Mouse (Mus musculus): Measurements from ENCODE around the gene Dhx38. TPM values are rescaled to one million over a fixed set of nuclear protein-coding genes. Genes with fewer than 3 reads are reported as not detected.

The Dhx38 gene
- total RNA-seq, 2 experiments from 2014 or later: 9.2 to 10.6 TPM

DNA sequence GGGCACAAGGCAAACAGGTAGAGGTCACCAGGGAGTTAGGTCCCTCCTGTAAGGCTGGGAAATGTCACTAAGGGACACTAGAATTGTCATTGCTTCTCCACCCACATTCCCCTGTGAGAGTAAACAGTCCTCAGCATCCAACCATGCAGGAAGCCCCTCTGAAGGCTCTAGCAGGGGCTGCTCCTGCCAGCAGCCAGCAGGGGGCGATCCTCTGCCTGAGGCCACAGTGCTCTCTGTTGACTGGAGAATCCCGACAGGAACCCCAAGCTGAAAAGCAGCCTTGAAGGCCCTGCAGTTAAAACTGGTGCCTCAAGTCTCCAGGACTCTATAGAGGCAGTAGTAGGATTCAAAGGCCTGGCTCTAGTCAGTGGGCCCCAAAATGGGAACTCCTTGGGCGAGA is 14.0 kb downstream of the Dhx38 start:
- no peak for DNase-seq

DNA sequence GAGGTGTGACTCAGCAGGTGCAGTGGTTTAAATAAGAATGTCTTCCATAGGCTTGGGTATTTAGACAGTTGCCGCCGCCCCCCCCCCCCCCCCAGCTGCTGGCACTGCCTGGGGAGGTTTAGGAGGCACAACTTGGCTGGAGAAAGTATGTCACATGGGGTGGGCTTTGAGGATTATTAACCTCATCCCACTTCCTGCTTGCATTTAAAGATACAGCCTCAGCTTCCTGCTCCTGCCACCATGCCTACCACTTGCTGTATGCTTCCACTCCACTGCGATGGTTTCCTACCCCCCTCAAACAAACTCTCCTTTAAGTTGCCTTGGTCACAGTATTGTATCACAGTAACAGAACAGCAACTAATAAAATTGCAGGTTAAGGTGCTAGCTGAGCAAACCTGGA is 21.6 kb downstream of the Dhx38 start:
- no peak for DNase-seq

DNA sequence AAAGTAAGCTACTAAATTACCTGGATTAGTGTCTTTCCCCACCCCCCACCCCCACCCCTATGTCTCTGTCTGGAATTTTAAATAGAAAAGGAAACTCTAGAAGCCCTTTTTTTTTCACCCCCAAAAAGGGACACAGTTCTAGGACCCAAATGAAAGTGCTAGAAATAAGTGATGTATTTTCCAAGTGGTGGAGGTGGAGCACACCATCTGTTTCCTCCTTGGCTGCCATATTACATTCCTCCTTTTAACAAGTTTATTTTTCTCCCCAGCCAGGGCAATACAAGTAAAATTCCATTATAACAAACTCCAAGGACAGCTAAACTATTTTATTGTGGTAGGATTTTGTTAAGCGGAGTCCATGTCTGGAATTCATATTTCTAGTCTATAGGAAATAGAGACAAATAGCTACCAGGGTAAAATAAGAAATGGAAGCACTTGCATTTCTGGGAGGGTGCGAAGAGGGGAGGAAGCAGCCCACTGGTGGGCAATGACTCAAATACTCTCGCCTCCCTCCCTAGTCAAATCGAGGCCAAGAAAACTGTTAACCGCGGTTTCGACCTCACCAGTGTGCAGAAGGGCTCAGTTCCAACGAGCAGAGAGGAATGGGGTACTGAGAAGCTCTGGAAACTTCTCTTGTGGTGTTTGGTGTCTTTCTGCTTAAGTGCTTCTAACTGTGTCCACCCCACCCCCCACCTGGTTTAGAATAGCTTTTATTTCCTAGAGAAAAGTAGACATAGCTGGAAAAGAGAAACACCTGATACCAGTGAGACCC is 22.7 kb downstream of the Dhx38 start:
- no peak for DNase-seq

DNA sequence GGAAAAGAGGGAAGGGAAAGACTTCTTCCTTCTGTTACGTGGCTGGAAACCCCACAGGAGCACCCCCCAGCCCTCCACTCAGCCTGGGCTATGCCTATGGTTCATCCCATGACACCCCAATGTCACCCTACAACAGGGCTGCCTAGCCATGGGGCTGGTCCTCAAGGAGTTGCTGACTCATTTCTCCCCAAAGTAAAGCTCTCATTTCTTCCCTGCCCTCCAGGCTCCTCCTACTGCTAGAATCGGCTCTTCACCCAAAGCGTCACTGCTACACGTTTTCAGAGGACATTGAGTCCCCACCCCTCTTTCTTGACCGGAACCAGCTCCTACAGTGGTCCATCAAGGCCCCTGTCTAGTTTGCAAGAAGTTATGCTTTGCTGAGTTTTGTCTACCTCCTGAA is 23.5 kb downstream of the Dhx38 start:
- no peak for DNase-seq

DNA sequence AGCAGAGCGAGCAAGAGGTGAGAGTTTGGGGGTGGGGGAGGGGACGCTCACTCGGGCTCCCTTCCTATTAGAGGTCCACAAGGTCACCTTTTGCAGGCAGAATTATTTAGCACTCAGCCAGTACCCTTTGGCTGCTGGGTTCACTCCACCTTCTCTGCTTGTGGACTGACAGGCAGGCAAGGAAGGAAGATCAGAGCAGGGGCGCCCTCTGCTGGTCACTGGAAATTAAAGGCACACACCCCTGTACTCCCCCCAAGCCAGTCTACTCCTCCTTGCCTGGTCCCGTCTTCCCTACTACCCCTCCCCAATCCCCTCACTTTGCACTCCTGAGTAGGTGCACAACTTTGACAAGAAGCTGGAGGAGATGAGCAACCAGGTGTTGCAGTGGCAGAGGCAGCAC is 29.0 kb downstream of the Dhx38 start:
- peak; percentile 38 for DNase-seq

DNA sequence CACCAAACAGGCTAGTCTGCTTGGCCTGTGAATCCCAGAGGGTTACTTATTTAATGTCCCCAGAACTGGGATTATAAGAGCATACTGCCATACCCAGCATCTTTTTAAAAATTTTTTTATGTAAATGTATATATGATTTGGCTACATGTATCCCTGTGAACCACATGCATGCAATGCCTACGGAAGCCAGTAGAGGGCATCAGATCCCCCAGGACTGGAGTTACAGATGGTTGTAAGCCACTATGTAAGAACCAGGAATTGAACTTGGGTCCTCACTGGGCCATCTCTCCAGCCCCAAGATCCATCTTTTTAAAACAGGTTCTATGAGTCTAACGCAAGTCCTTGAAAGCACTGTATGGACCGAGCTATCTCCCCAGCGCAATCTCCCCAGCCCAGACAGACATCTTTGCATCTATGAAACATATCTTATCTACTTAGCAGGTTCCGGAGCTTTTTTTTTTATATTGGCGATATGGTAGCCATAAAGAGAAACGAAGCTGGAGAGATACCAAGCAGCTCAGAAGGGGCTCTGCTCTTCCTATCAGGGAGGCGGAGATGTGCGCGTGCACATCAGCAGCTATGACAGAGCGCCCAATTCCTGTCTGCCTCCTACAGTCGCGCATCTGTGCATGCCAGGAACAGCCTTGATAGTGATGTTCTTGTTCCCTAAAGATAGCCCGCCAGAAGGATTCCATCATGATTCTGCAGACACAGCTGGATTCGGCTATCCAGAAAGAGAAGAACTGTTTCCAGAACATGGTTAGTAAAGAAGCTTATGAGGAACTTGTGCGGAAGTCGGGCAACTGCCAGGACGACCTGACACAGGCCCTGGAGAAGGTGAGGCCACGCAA is 30.3 kb downstream of the Dhx38 start:
- DNase-seq: no peak

DNA sequence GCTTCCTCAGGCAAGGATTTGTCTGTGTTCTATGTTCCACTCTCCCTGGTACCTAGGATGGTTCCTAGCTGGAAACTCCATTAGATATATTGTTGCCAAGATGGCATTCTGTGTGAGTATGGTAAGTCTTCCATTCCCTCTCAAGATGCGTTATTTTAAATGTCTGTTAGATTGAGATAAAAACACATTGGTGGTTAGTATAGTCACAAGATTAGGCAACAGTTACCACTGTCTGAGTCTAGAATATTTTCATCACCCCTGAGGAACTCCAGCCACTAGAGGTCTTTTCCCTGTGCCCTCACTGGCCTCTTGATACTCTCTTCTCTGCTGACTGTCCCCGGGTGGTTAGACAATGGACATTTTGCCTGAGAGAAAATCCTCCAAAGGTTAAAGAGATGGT is 41.7 kb downstream of the Dhx38 start:
- DNase-seq: no peak

DNA sequence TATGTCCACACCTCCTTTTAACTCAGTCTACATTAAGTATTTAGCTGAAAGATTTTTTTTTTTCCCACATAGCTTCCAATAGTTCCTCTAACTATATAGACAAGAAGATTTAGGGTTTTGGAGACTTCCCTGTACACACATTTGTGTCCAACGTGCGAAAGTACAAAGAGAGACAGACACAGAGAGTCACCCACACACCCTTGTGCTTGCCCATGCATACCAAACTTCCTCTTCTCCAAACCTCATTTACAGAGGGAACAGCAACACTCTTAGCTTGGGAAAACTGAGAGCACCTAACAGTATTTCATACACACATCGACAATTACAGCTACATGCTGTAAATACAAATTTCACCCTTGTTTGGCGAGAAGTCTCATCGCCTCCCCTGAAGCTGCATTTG is 60.1 kb downstream of the Dhx38 start:
- DNase-seq: no peak

DNA sequence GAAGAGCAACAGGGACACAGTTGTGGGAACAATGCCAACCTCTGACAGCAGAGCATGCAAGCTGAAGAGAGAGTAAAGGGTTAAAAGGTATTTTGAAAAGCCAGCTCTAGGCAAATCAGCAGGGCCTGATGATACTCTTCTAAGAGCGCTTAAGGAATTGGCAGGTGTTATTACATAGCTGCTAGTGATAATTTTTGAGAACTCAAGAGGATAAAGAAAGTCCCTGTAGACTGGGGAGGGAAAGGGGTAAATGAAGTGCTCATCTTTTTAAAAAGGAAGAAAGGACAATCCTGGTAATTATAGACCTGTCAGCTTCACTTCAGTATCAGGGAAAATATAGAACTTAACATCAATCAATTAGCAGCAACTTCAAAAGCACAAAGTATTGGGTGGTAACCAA is 62.1 kb downstream of the Dhx38 start:
- no peak for DNase-seq

DNA sequence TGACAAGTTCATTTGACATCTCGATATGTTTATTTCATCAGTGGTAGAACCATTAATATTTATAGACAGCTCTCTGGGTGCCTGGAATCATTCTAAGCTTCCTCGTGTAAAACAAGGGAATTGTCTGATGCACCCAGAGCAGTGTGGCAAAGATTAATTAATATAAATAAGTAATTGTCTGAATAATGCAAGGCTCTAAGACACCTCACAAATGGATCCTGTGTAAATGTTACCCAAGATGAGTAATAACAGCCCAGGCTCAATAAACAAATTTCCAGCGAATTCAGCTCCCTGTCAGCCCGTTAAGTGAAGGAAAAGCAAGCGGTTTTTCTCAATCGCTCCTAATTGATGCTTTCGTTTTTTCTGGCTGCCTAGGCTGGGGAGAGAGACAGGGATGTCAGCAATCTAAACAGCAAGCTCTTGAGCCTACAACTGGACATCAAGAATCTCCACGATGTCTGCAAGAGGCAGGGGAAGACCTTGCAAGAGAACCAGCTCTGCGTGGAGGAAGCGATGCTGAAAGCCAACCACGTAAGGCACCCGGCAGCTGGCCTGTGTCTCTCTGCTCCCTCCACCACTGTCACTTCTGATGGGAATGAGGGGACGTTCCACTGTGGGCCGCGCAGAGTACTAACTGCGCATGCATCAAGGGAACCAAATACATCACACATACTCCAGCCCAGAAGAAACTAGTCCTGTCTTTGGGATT is 66.5 kb downstream of the Dhx38 start:
- no peak for DNase-seq

Other genes starting within 250 kb of the Dhx38 start
- gene Pmfbp1, start 71.8 kb downstream of the Dhx38 start, total RNA-seq (2021): not detected
- gene Txnl4b, start within 50 bp of the Dhx38 start, total RNA-seq (2021): 1 to 10 TPM; 5.8 to 8.3 TPM
- 100 to 1,000 TPM in 1 of 2 experiments, 1 to 10 TPM in 1; 1.9 to 114 TPM for gene Hp, start 13.3 kb upstream of the Dhx38 start, total RNA-seq (2021)
- gene Dhodh, start 42.8 kb upstream of the Dhx38 start, total RNA-seq (2021): 10 to 100 TPM; 11.0 to 12.9 TPM
- gene Pkd1l3, start 48.7 kb upstream of the Dhx38 start, total RNA-seq (2021): not detected
- 10 to 100 TPM; 26.5 to 26.7 TPM for gene Ist1, start 127.4 kb upstream of the Dhx38 start, total RNA-seq (2021)
- 1 to 10 TPM; 4.6 to 5.2 TPM for gene Zfp821, start 139.7 kb upstream of the Dhx38 start, total RNA-seq (2021)
- gene Atxn1l, start 171.9 kb upstream of the Dhx38 start, total RNA-seq (2021): 10 to 100 TPM; 15.7 to 16.9 TPM
- 10 to 100 TPM; 30.5 to 31.9 TPM for gene Ap1g1, start 212.7 kb upstream of the Dhx38 start, total RNA-seq (2021)